9 mouse cellular contexts compared by ENCODE assay signal in the genomic region with DNA sequence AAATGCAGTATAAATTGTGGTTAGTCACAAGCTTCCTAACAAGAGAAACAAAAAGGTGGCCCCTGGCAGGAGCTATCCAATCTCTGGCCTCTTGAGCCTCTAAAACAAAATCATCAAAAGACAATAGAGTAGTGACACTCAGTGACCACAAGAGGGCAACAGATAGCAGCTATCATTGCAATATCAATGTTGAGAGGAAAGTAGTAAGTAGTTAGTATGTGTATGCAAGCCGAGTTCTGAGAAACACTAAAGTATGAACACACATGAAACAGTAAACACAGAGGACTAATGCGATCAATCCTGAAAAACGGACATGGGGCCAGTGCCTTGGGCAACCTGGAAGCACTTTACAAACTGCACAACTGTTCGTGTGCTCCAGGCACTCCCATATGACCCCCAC. TPM values are rescaled to one million over a fixed set of nuclear protein-coding genes. Genes with fewer than 3 reads are reported as not detected.
A peak's percentile ranks its signal among the peaks of the same experiment; 100 is the strongest.
DNase-seq lines count a peak whose midpoint lies in the region; ATAC-seq and TF ChIP-seq lines count a peak whose summit lies in the region.
"Had no signal": no experiment of that assay in that cellular context is flagged by ENCODE, and none has a peak within 500 bp of the region (broad histone marks: within the 10 kb centered on the region; RNA-seq: fewer than 3 reads in every experiment).

No protein-coding gene starts in this region.

- no peak for TF ChIP-seq POLR2A in heart, adult 2 months (IDR thresholded peaks at IDR 0.05; ENCODE audit: insufficient read depth, low read depth, low read length)

- no peak for ATAC-seq in heart, embryonic 12.5 days (ENCODE audit: insufficient number of reproducible peaks, low FRiP score)
- peak; percentile 33; the same call in 1 of the 2 replicates for ATAC-seq in forebrain, embryonic 12.5 days (ENCODE audit: low FRiP score)

- no peak overlapping the region for H3K27ac ChIP-seq in heart, adult 2 months
- no peak overlapping the region for H3K27ac ChIP-seq in heart, embryonic 12.5 days (ENCODE audit: poor library complexity, severe bottlenecking)
- H3K27ac ChIP-seq in forebrain, embryonic 12.5 days, result no peak overlapping the region
- H3K27ac ChIP-seq: liver, embryonic 15.5 days had no signal

- H3K79me2 ChIP-seq in heart, adult 2 months (replicated peaks; ENCODE audit: control insufficient read depth, insufficient read depth, low read length), result peaks cover 9% of the 10 kb centered on the region

- H3K4me2 ChIP-seq in heart, embryonic 12.5 days, result no peak overlapping the region
- H3K4me2 ChIP-seq in forebrain, embryonic 12.5 days, result no peak overlapping the region
- H3K4me2 ChIP-seq: liver, embryonic 15.5 days had no signal

- H3K4me1 ChIP-seq in heart, adult 2 months (ENCODE audit: control insufficient read depth, insufficient read depth, low read length), result peaks cover 1% of the 10 kb centered on the region; the same call in 1 of the 2 replicates
- H3K4me1 ChIP-seq in heart, embryonic 12.5 days (replicated peaks), result 0 out of 2 replicates have a peak, but pooled peaks cover 5% of the 10 kb centered on the region
- peaks cover 2% of the 10 kb centered on the region; the same call in 1 of the 2 replicates for H3K4me1 ChIP-seq in forebrain, embryonic 12.5 days

- no peak overlapping the region for H3K9ac ChIP-seq in heart, adult 2 months (ENCODE audit: low read depth, low read length)
- no peak overlapping the region for H3K9ac ChIP-seq in heart, embryonic 12.5 days
- H3K9ac ChIP-seq in forebrain, embryonic 12.5 days, result no peak overlapping the region
- H3K9ac ChIP-seq: liver, embryonic 15.5 days had no signal

- H3K27me3 ChIP-seq in heart, adult 2 months (ENCODE audit: control insufficient read depth, insufficient read depth, low read length), result no peaks in the 10 kb centered on the region
- H3K27me3 ChIP-seq in heart, embryonic 12.5 days (replicated peaks), result no peaks in the 10 kb centered on the region
- no peaks in the 10 kb centered on the region for H3K27me3 ChIP-seq in forebrain, embryonic 12.5 days
- H3K27me3 ChIP-seq: liver, embryonic 15.5 days had no signal

- no peak for DNase-seq in heart, adult 2 months
- peak; percentile 41 for DNase-seq in thymus, postnatal 14 days
- DNase-seq in thymus, postnatal 36 days, result no peak
- DNase-seq in lung, postnatal 25 days (ENCODE audit: low spot score), result peak; percentile 54
- DNase-seq in urinary bladder, adult 2 months (ENCODE audit: low spot score), result no peak
- no peak for DNase-seq in left cerebral cortex, adult 18-20 months (ENCODE audit: low spot score in 2 of 2)

- H3K36me3 ChIP-seq in heart, adult 2 months (ENCODE audit: control insufficient read depth, insufficient read depth, low read length), result no peaks in the 10 kb centered on the region
- H3K36me3 ChIP-seq in heart, embryonic 12.5 days, result peaks cover 35% of the 10 kb centered on the region
- H3K36me3 ChIP-seq in forebrain, embryonic 12.5 days (replicated peaks), result peaks cover 26% of the 10 kb centered on the region

- intact Hi-C loops in heart, adult 2 months (cut with DNase I), result loop anchor here (1.0 to 5.0 kb wide), 3 partner anchors 88 to 243 kb away; no protein-coding TSS in a partner anchor

- no peak for TF ChIP-seq EP300 in heart, adult 2 months (IDR thresholded peaks at IDR 0.05; ENCODE audit: insufficient read depth, low read depth, low read length)

- TF ChIP-seq CTCF in heart, adult 2 months (IDR thresholded peaks at IDR 0.05), result peak; percentile 91

- H3K9me3 ChIP-seq in heart, embryonic 12.5 days (replicated peaks), result no peaks in the 10 kb centered on the region
- H3K9me3 ChIP-seq in forebrain, embryonic 12.5 days, result no peaks in the 10 kb centered on the region
- H3K9me3 ChIP-seq: liver, embryonic 15.5 days had no signal

- WGBS in heart, adult 2 months, result 32% methylated on average over 4 of the region's 4 CpGs
- WGBS in heart, embryonic 12.5 days, result 42% methylated on average over 4 of the region's 4 CpGs
- 43% methylated on average over 4 of the region's 4 CpGs for WGBS in forebrain, embryonic 12.5 days

- no peak overlapping the region for H3K4me3 ChIP-seq in heart, adult 2 months
- no peak overlapping the region for H3K4me3 ChIP-seq in heart, embryonic 12.5 days
- H3K4me3 ChIP-seq in forebrain, embryonic 12.5 days (replicated peaks), result no peak overlapping the region
- H3K4me3 ChIP-seq: liver, embryonic 15.5 days had no signal

RNA-seq across cellular contexts. Expression of a gene that starts 20.9 kb away (rescaled TPM):
- total RNA-seq in heart, adult 2 months (2021), result 10 to 100 TPM; 36.0 to 39.1 TPM
- 16.5 and 20.3 TPM in 2 replicates for polyA plus RNA-seq in heart, adult 2 months (2012; rRNA removed)
- polyA plus RNA-seq in heart, embryonic 12.5 days (2016; fragmentation: Nextera tagmentation; extraction: Ambion mirVana), result 40.9 and 41.1 TPM in 2 replicates
- polyA plus RNA-seq in forebrain, embryonic 12.5 days (2016; fragmentation: Nextera tagmentation; extraction: Ambion mirVana), result 39.6 and 43.9 TPM in 2 replicates
- polyA plus RNA-seq in urinary bladder, adult 2 months (2012; rRNA removed), result 59.0 and 64.8 TPM in 2 replicates
- total RNA-seq in left cerebral cortex, adult 18-20 months (2021), result 10 to 100 TPM; 66.9 to 74.0 TPM

Comparison
In these comparisons a context has a peak if more than half of its experiments do, and no peak if none do; other contexts are left out.
1. DNase-seq: peak in thymus, postnatal 14 days (single experiment) and lung, postnatal 25 days (single experiment); none in heart, adult 2 months (0 of 2), thymus, postnatal 36 days (0 of 2), urinary bladder, adult 2 months (single experiment) and left cerebral cortex, adult 18-20 months (0 of 2).